Mouse (Mus musculus): ENCODE results near the gene Sepsecs. TPM values are rescaled to one million over a fixed set of nuclear protein-coding genes. Genes with fewer than 3 reads are reported as not detected.
"Not testable (repeated sequence)": the region's sequence is repeated elsewhere in the genome, so short reads cannot be mapped to it uniquely, and the experiment has no call there.

Sepsecs gene
- polyA plus RNA-seq (2014; fragmentation: Nextera tagmentation; extraction: Ambion mirVana): 9.2 and 10.0 TPM in 2 replicates

DNA sequence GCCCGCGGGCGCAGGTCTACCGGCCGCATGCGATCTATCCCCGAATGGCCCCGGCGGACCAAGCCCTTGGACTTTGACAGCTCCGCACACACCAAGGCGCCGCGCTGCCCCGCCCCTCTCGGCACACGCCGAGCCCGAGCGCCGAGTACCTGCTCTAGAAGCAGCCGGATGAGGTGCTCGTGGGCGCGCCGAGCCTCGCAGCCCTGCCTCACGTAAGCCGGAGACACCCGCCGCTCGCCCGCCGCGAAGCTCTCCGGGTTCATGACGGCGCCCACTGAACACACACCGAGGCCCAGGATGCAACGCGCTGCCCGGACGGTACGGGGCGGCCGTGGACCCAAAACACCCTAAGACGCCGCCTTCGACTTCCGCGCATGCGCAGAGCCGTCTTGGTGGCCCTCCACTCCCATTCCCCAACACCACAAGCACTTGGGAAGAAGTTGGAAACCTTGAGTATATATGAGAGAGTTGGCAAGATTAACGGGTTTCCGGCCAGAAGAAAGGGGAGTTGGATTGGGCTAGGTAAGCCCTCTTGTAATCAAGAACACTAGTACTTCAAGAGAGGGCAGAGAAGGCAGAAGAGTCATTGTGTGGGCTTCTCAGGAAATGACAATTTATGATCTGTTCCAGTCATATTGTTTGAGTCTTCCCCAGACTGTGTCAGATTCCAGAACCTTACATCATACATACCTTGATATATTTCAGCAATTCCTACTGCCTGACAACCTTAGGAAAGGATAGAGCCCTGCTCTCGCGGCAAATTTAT is at the start of gene Sepsecs:
Gene Sepsecs (minus strand): TSS at position 283 of the 766 bp plus-strand sequence.
- H3K27ac ChIP-seq (ENCODE audit: low read length): peak within 1 kb of the TSS; percentile 33; the same call in 1 of the 2 replicates
- H3K4me1 ChIP-seq (ENCODE audit: control insufficient read depth, insufficient read depth, low read length): no peaks in the 10 kb centered on the region; the same call in 1 of the 2 replicates
- H3K36me3 ChIP-seq (ENCODE audit: control insufficient read depth, insufficient read depth, low read length): peaks cover 7% of the 10 kb centered on the region
- H3K27me3 ChIP-seq (ENCODE audit: control insufficient read depth, insufficient read depth, low read length): no peaks in the 10 kb centered on the region
- 4% methylated on average over 56 of the region's 56 CpGs for WGBS
- no peaks in the 10 kb centered on the region for H3K9me3 ChIP-seq (ENCODE audit: control insufficient read depth, low read depth, low read length)
- peak; percentile 91 for ATAC-seq (ENCODE audit: insufficient number of reproducible peaks, insufficient read depth, low FRiP score, low read depth)
- H3K4me3 ChIP-seq (ENCODE audit: low read depth, low read length): peak within 1 kb of the TSS; percentile 71
- H3K9ac ChIP-seq (replicated peaks; ENCODE audit: low read depth, low read length): peak within 1 kb of the TSS; percentile 63
- peak within 1 kb of the TSS; percentile 50 for H3K4me2 ChIP-seq (replicated peaks; ENCODE audit: low read depth, low read length)

- no peaks in the 10 kb centered on the region for H3K9me3 ChIP-seq (ENCODE audit: control insufficient read depth, low read depth, low read length)
- H3K27ac ChIP-seq (ENCODE audit: low read length): no peak overlapping the region
- no peak overlapping the region for H3K9ac ChIP-seq (replicated peaks; ENCODE audit: low read depth, low read length)
- WGBS: 74% methylated on average over 5 of the region's 5 CpGs
- H3K4me3 ChIP-seq (ENCODE audit: low read depth, low read length): no peak overlapping the region
- no peaks in the 10 kb centered on the region for H3K36me3 ChIP-seq (ENCODE audit: control insufficient read depth, insufficient read depth, low read length)
- H3K27me3 ChIP-seq (ENCODE audit: control insufficient read depth, insufficient read depth, low read length): no peaks in the 10 kb centered on the region
- H3K4me1 ChIP-seq (ENCODE audit: control insufficient read depth, insufficient read depth, low read length): no peaks in the 10 kb centered on the region
- ATAC-seq (ENCODE audit: insufficient number of reproducible peaks, insufficient read depth, low FRiP score, low read depth): no peak
- H3K4me2 ChIP-seq (replicated peaks; ENCODE audit: low read depth, low read length): no peak overlapping the region
Observed at GRCm38 (mm10) chr5:52716742-52717448, 47.4 kb upstream of the Sepsecs start.

DNA sequence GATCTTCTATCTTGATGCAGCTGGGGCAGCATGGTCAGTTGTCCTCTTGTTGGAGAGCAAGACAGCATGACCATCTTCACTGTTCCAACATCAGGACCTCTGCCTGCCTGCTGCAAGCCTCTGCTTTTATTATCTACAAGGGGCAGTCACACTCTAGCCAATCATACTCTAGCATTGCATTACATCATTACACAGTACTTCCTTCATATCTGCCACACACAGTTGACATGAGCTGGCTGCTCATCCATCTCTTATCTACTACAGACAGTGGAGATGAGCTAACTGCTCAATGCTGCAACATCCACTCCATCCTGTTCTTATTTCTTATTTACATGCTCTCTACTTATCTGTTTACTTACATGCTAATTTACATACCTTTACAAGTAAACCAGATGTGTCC is 43.2 kb upstream of the Sepsecs start:
- ATAC-seq (ENCODE audit: insufficient number of reproducible peaks, insufficient read depth, low FRiP score, low read depth): peak; percentile 71; the same call in 1 of the 2 replicates

GRCm38 (mm10) chr5:52704562-52704961 is 35.1 kb upstream of the Sepsecs start:
- 66% methylated on average over 4 of the region's 4 CpGs for WGBS
- no peak for ATAC-seq (ENCODE audit: insufficient number of reproducible peaks, insufficient read depth, low FRiP score, low read depth)
- H3K4me1 ChIP-seq (ENCODE audit: control insufficient read depth, insufficient read depth, low read length): no peaks in the 10 kb centered on the region

More for the DNA sequence above, 43.2 kb upstream of the Sepsecs start:
- Histone ChIP-seq H3K4me2 (replicated peaks; ENCODE audit: low read depth, low read length) (no peak overlapping the region), H3K36me3 (ENCODE audit: control insufficient read depth, insufficient read depth, low read length) (no peaks in the 10 kb centered on the region), H3K4me1 (ENCODE audit: control insufficient read depth, insufficient read depth, low read length) (no peaks in the 10 kb centered on the region), H3K27me3 (ENCODE audit: control insufficient read depth, insufficient read depth, low read length) (no peaks in the 10 kb centered on the region), H3K9ac (replicated peaks; ENCODE audit: low read depth, low read length) (no peak overlapping the region), H3K4me3 (ENCODE audit: low read depth, low read length) (no peak overlapping the region), H3K27ac (ENCODE audit: low read length) (no peak overlapping the region), H3K9me3 (ENCODE audit: control insufficient read depth, low read depth, low read length) (no peaks in the 10 kb centered on the region)

DNA sequence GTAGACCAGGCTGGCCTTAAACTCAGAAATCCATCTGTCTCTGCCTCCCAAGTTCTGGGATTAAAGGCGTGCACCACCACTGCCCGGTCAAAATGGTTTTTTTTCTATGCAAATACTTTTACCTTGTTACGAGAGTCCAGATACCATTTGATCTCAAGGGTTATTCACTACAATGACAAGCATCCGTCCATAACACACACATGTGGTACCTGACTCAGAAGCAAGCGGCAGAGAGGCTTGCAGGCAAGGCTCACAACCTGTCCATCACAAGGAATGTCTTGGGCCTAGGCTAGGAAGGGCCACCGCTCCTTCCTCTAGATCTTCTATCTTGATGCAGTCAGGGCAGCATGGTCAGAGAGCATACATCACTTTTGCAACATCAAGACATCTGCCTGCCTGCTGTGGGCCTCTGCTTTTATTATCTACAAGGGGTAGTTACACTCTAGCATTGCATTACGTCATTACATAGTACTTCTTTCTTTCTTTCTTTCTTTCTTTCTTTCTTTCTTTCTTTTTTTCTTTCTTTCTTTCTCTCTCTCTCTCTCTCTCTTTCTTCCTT is 28.5 kb upstream of the Sepsecs start:
- H3K27ac ChIP-seq (ENCODE audit: low read length): not testable (repeated sequence)

More at GRCm38 (mm10) chr5:52704562-52704961, 35.1 kb upstream of the Sepsecs start:
- H3K36me3 ChIP-seq (ENCODE audit: control insufficient read depth, insufficient read depth, low read length): no peaks in the 10 kb centered on the region
- no peak overlapping the region for H3K9ac ChIP-seq (replicated peaks; ENCODE audit: low read depth, low read length)
- no peaks in the 10 kb centered on the region for H3K9me3 ChIP-seq (ENCODE audit: control insufficient read depth, low read depth, low read length)
- no peak overlapping the region for H3K27ac ChIP-seq (ENCODE audit: low read length)
- H3K4me2 ChIP-seq (replicated peaks; ENCODE audit: low read depth, low read length): no peak overlapping the region
- no peaks in the 10 kb centered on the region for H3K27me3 ChIP-seq (ENCODE audit: control insufficient read depth, insufficient read depth, low read length)
- no peak overlapping the region for H3K4me3 ChIP-seq (ENCODE audit: low read depth, low read length)

DNA sequence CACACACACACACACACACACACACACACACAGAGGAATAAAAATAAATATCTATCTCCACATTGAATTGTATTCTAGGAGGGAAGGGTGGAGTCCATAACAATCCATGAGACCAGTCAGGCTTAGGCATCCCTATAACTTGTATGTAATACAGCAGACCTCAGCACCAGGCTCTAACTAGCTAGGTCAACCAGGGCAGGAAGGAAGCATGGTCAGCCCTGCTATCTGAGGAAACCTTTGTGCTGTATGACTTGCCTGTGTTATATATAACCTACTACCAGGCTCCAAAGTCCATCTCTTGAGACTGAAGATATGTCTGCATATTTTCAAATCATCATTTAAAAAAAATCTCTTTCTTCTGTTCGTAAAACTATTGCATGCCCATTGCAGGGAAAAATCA is 27.8 kb upstream of the Sepsecs start:
- H3K9ac ChIP-seq (replicated peaks; ENCODE audit: low read depth, low read length): no peak overlapping the region
- no peak overlapping the region for H3K27ac ChIP-seq (ENCODE audit: low read length)
- no peak overlapping the region for H3K4me3 ChIP-seq (ENCODE audit: low read depth, low read length)
- no peaks in the 10 kb centered on the region for H3K36me3 ChIP-seq (ENCODE audit: control insufficient read depth, insufficient read depth, low read length)
- H3K9me3 ChIP-seq (ENCODE audit: control insufficient read depth, low read depth, low read length): no peaks in the 10 kb centered on the region
- H3K4me2 ChIP-seq (replicated peaks; ENCODE audit: low read depth, low read length): no peak overlapping the region
- H3K4me1 ChIP-seq (ENCODE audit: control insufficient read depth, insufficient read depth, low read length): no peaks in the 10 kb centered on the region
- 90% methylated on average over 1 of the region's 1 CpGs for WGBS
- no peaks in the 10 kb centered on the region for H3K27me3 ChIP-seq (ENCODE audit: control insufficient read depth, insufficient read depth, low read length)
- no peak for ATAC-seq (ENCODE audit: insufficient number of reproducible peaks, insufficient read depth, low FRiP score, low read depth)

More for the DNA sequence above, 28.5 kb upstream of the Sepsecs start:
- not testable (repeated sequence) for ATAC-seq (ENCODE audit: insufficient number of reproducible peaks, insufficient read depth, low FRiP score, low read depth); H3K4me3 ChIP-seq (ENCODE audit: low read depth, low read length); H3K9me3 ChIP-seq (ENCODE audit: control insufficient read depth, low read depth, low read length); H3K36me3 ChIP-seq (ENCODE audit: control insufficient read depth, insufficient read depth, low read length); H3K27me3 ChIP-seq (ENCODE audit: control insufficient read depth, insufficient read depth, low read length); H3K9ac ChIP-seq (replicated peaks; ENCODE audit: low read depth, low read length); H3K4me2 ChIP-seq (replicated peaks; ENCODE audit: low read depth, low read length); H3K4me1 ChIP-seq (ENCODE audit: control insufficient read depth, insufficient read depth, low read length)
- WGBS: 85% methylated on average over 7 of the region's 7 CpGs

GRCm38 (mm10) chr5:52687741-52688455 is 18.4 kb upstream of the Sepsecs start:
- H3K4me1 ChIP-seq (ENCODE audit: control insufficient read depth, insufficient read depth, low read length): no peaks in the 10 kb centered on the region

DNA sequence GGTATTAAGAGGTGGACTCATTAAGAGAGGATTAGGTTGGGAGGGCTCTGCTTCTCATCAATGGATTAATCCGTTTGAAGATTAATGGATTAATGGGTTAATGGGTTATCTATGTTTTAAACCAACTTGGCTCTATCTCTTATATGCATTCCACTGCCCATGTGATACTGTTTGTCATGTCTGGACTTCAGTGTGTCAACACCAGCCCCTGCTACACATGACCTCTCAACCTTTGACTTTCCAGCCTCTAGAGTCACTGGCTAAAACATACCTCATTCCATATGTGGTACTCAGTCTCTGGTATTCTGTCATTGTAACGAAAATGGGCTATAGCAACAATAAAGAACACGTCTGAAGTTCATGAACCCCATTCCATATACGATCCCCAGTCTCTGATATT is 11.6 kb upstream of the Sepsecs start:
- WGBS: 47% methylated on average over 4 of the region's 4 CpGs
- Histone ChIP-seq H3K9me3 (ENCODE audit: control insufficient read depth, low read depth, low read length) (no peaks in the 10 kb centered on the region), H3K4me2 (replicated peaks; ENCODE audit: low read depth, low read length) (no peak overlapping the region), H3K27ac (ENCODE audit: low read length) (no peak overlapping the region), H3K36me3 (ENCODE audit: control insufficient read depth, insufficient read depth, low read length) (no peaks in the 10 kb centered on the region), H3K4me3 (ENCODE audit: low read depth, low read length) (no peak overlapping the region), H3K27me3 (ENCODE audit: control insufficient read depth, insufficient read depth, low read length) (no peaks in the 10 kb centered on the region), H3K4me1 (ENCODE audit: control insufficient read depth, insufficient read depth, low read length) (no peaks in the 10 kb centered on the region), H3K9ac (replicated peaks; ENCODE audit: low read depth, low read length) (no peak overlapping the region)
- ATAC-seq (ENCODE audit: insufficient number of reproducible peaks, insufficient read depth, low FRiP score, low read depth): no peak

More at GRCm38 (mm10) chr5:52687741-52688455, 18.4 kb upstream of the Sepsecs start:
- no peaks in the 10 kb centered on the region for H3K27me3 ChIP-seq (ENCODE audit: control insufficient read depth, insufficient read depth, low read length)
- H3K9me3 ChIP-seq (ENCODE audit: control insufficient read depth, low read depth, low read length): no peaks in the 10 kb centered on the region
- H3K27ac ChIP-seq (ENCODE audit: low read length): no peak overlapping the region
- no peak overlapping the region for H3K4me3 ChIP-seq (ENCODE audit: low read depth, low read length)
- no peak overlapping the region for H3K9ac ChIP-seq (replicated peaks; ENCODE audit: low read depth, low read length)
- no peaks in the 10 kb centered on the region for H3K36me3 ChIP-seq (ENCODE audit: control insufficient read depth, insufficient read depth, low read length)
- no peak overlapping the region for H3K4me2 ChIP-seq (replicated peaks; ENCODE audit: low read depth, low read length)
- ATAC-seq (ENCODE audit: insufficient number of reproducible peaks, insufficient read depth, low FRiP score, low read depth): no peak
- WGBS: 57% methylated on average over 6 of the region's 6 CpGs

Measured in stomach, embryonic 14.5 days (tissue).